Mouse (Mus musculus): ENCODE measurements around the gene C130060K24Rik. TPM values are rescaled to one million over a fixed set of nuclear protein-coding genes. Genes with fewer than 3 reads are reported as not detected.

C130060K24Rik gene
- polyA plus RNA-seq (2015; fragmentation: Nextera tagmentation; extraction: Ambion mirVana) = 0.10 TPM in 1 of 2 replicates, not detected in the other

GRCm38 (mm10) chr6:65380918-65381772 lies at the start of gene C130060K24Rik:
TSS of gene C130060K24Rik (plus strand) at chr6:65381105.
- 1% methylated on average over 64 of the region's 64 CpGs for WGBS
- H3K4me2 ChIP-seq (replicated peaks; ENCODE audit: low read depth) = peak within 1 kb of the TSS; percentile 67
- peak within 1 kb of the TSS; percentile 30 for H3K4me3 ChIP-seq (ENCODE audit: low read depth, low read length)
- peaks cover 10% of the 10 kb centered on the region for H3K27me3 ChIP-seq (replicated peaks; ENCODE audit: control insufficient read depth, insufficient read depth, low read length)
- H3K27ac ChIP-seq (ENCODE audit: low read depth, low read length) = no peak within 1 kb of the TSS
- H3K4me1 ChIP-seq (replicated peaks; ENCODE audit: control insufficient read depth, insufficient read depth, low read length) = no peaks in the 10 kb centered on the region
- TF ChIP-seq CTCF (IDR thresholded peaks at IDR 0.05; ENCODE audit: low read depth) = no peak
- H3K36me3 ChIP-seq (ENCODE audit: control insufficient read depth, insufficient read depth) = no peaks in the 10 kb centered on the region
- H3K9me3 ChIP-seq (ENCODE audit: control insufficient read depth) = no peaks in the 10 kb centered on the region
- no peak within 1 kb of the TSS for H3K9ac ChIP-seq (ENCODE audit: low read depth, low read length)
- ATAC-seq = 0 out of 2 replicates have a peak, but pooled peaks have one; percentile 8

- 78% methylated on average over 1 of the region's 1 CpGs for WGBS
- TF ChIP-seq CTCF (IDR thresholded peaks at IDR 0.05; ENCODE audit: low read depth) = no peak
- Histone ChIP-seq H3K4me1 (replicated peaks; ENCODE audit: control insufficient read depth, insufficient read depth, low read length) (no peaks in the 10 kb centered on the region), H3K4me2 (replicated peaks; ENCODE audit: low read depth) (no peak overlapping the region), H3K4me3 (ENCODE audit: low read depth, low read length) (no peak overlapping the region), H3K27ac (ENCODE audit: low read depth, low read length) (no peak overlapping the region), H3K27me3 (replicated peaks; ENCODE audit: control insufficient read depth, insufficient read depth, low read length) (no peaks in the 10 kb centered on the region), H3K9ac (ENCODE audit: low read depth, low read length) (no peak overlapping the region), H3K9me3 (ENCODE audit: control insufficient read depth) (no peaks in the 10 kb centered on the region), H3K36me3 (ENCODE audit: control insufficient read depth, insufficient read depth) (no peaks in the 10 kb centered on the region)
- no peak for ATAC-seq
Measured at GRCm38 (mm10) chr6:65334246-65334645, 46.7 kb upstream of the C130060K24Rik start.

GRCm38 (mm10) chr6:65339391-65339790 lies 41.5 kb upstream of the C130060K24Rik start:
- Histone ChIP-seq H3K4me2 (replicated peaks; ENCODE audit: low read depth) (no peak overlapping the region), H3K9ac (ENCODE audit: low read depth, low read length) (no peak overlapping the region), H3K4me3 (ENCODE audit: low read depth, low read length) (no peak overlapping the region), H3K27ac (ENCODE audit: low read depth, low read length) (no peak overlapping the region), H3K27me3 (replicated peaks; ENCODE audit: control insufficient read depth, insufficient read depth, low read length) (no peaks in the 10 kb centered on the region), H3K4me1 (replicated peaks; ENCODE audit: control insufficient read depth, insufficient read depth, low read length) (no peaks in the 10 kb centered on the region), H3K36me3 (ENCODE audit: control insufficient read depth, insufficient read depth) (no peaks in the 10 kb centered on the region), H3K9me3 (ENCODE audit: control insufficient read depth) (no peaks in the 10 kb centered on the region)
- no peak for TF ChIP-seq CTCF (IDR thresholded peaks at IDR 0.05; ENCODE audit: low read depth)
- ATAC-seq = no peak

- Histone ChIP-seq H3K9ac (ENCODE audit: low read depth, low read length) (no peak overlapping the region), H3K27ac (ENCODE audit: low read depth, low read length) (no peak overlapping the region), H3K9me3 (ENCODE audit: control insufficient read depth) (no peaks in the 10 kb centered on the region), H3K4me3 (ENCODE audit: low read depth, low read length) (no peak overlapping the region), H3K4me2 (replicated peaks; ENCODE audit: low read depth) (no peak overlapping the region), H3K36me3 (ENCODE audit: control insufficient read depth, insufficient read depth) (no peaks in the 10 kb centered on the region), H3K27me3 (replicated peaks; ENCODE audit: control insufficient read depth, insufficient read depth, low read length) (no peaks in the 10 kb centered on the region), H3K4me1 (replicated peaks; ENCODE audit: control insufficient read depth, insufficient read depth, low read length) (no peaks in the 10 kb centered on the region)
- WGBS = 83% methylated on average over 4 of the region's 4 CpGs
- no peak for TF ChIP-seq CTCF (IDR thresholded peaks at IDR 0.05; ENCODE audit: low read depth)
- no peak for ATAC-seq
Measured at GRCm38 (mm10) chr6:65341360-65341759, 39.5 kb upstream of the C130060K24Rik start.

- Histone ChIP-seq H3K9me3 (ENCODE audit: control insufficient read depth) (no peaks in the 10 kb centered on the region), H3K27ac (ENCODE audit: low read depth, low read length) (no peak overlapping the region), H3K9ac (ENCODE audit: low read depth, low read length) (no peak overlapping the region), H3K4me2 (replicated peaks; ENCODE audit: low read depth) (no peak overlapping the region), H3K36me3 (ENCODE audit: control insufficient read depth, insufficient read depth) (no peaks in the 10 kb centered on the region), H3K4me3 (ENCODE audit: low read depth, low read length) (no peak overlapping the region), H3K4me1 (replicated peaks; ENCODE audit: control insufficient read depth, insufficient read depth, low read length) (no peaks in the 10 kb centered on the region), H3K27me3 (replicated peaks; ENCODE audit: control insufficient read depth, insufficient read depth, low read length) (no peaks in the 10 kb centered on the region)
- TF ChIP-seq CTCF (IDR thresholded peaks at IDR 0.05; ENCODE audit: low read depth) = no peak
- ATAC-seq = no peak
- 75% methylated on average over 8 of the region's 8 CpGs for WGBS
Measured at GRCm38 (mm10) chr6:65347736-65348135, 33.2 kb upstream of the C130060K24Rik start.

GRCm38 (mm10) chr6:65348255-65348654 lies 32.6 kb upstream of the C130060K24Rik start:
- Histone ChIP-seq H3K9me3 (ENCODE audit: control insufficient read depth) (no peaks in the 10 kb centered on the region), H3K4me3 (ENCODE audit: low read depth, low read length) (no peak overlapping the region), H3K4me1 (replicated peaks; ENCODE audit: control insufficient read depth, insufficient read depth, low read length) (no peaks in the 10 kb centered on the region), H3K36me3 (ENCODE audit: control insufficient read depth, insufficient read depth) (no peaks in the 10 kb centered on the region), H3K27me3 (replicated peaks; ENCODE audit: control insufficient read depth, insufficient read depth, low read length) (no peaks in the 10 kb centered on the region), H3K4me2 (replicated peaks; ENCODE audit: low read depth) (no peak overlapping the region), H3K27ac (ENCODE audit: low read depth, low read length) (no peak overlapping the region), H3K9ac (ENCODE audit: low read depth, low read length) (no peak overlapping the region)
- 25% methylated on average over 5 of the region's 5 CpGs for WGBS
- ATAC-seq = no peak
- no peak for TF ChIP-seq CTCF (IDR thresholded peaks at IDR 0.05; ENCODE audit: low read depth)
